Mouse (Mus musculus): ENCODE measurements at regions not wholly inside any gene's neighbourhood (a gene's known extent, or its start where the extent isn't known, plus 50 kb on each side); places are given as distances from the start of the nearest gene placed in this dataset.

- 79% methylated on average over 8 of the region's 8 CpGs for WGBS
- no peak for ATAC-seq (ENCODE audit: insufficient number of reproducible peaks, insufficient read depth, low FRiP score, low TSS enrichment, low read depth)
- Histone ChIP-seq H3K4me2 (no peak overlapping the region), H3K27ac (no peak overlapping the region), H3K36me3 (no peaks in the 10 kb centered on the region), H3K4me3 (replicated peaks) (no peak overlapping the region), H3K9me3 (no peaks in the 10 kb centered on the region), H3K9ac (replicated peaks) (no peak overlapping the region), H3K4me1 (replicated peaks) (no peaks in the 10 kb centered on the region), H3K27me3 (no peaks in the 10 kb centered on the region)
Observed at GRCm38 (mm10) chr11:89932231-89932865, 70.3 kb downstream of the Pctp start.

DNA sequence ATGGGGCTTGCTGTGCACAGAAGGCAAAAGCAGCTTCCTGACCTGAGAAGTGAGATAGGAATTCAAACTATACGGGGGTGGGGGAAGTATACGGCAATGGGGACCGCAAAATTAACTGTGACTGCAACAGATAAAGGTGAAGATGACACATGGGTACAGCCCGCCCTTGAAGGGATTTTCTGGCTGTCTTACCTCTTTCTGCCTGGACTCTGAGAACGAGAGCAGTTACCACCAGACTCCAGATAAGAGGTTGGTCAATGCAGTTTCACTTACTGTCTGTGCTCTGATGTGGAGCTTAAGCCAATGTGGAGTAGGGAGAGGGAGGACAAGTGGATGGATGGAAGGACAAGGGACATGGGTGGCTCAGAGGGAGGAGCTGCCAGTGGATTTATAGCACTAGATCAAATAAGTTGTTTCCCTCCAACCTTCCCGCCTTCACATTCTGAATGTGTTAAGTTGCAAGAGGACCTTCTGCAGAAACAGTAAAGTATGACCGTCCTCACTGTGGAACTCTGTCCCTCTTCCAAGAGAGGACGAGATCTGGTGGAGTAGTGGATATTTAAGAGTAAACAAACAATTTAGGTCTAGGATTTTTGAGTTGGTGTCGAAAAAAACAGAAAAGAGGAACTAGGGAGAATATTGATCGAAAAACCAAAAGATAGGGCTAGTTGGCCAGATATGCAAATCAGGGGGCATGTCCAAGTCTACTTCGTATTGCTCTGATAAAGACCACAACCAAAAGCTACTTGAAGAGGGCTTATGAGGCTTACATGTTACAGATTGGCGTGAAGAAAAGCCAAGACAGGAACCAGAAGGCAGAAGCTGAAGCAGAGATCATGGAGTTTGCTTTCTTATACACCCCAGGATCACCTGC lies 73.3 kb downstream of the Pctp start:
- H3K36me3 ChIP-seq, result no peaks in the 10 kb centered on the region
- H3K9me3 ChIP-seq, result no peaks in the 10 kb centered on the region
- no peak overlapping the region for H3K27ac ChIP-seq
- H3K9ac ChIP-seq (replicated peaks), result no peak overlapping the region
- WGBS, result 80% methylated on average over 12 of the region's 12 CpGs
- no peaks in the 10 kb centered on the region for H3K27me3 ChIP-seq
- H3K4me3 ChIP-seq (replicated peaks), result no peak overlapping the region
- ATAC-seq (ENCODE audit: insufficient number of reproducible peaks, insufficient read depth, low FRiP score, low TSS enrichment, low read depth), result no peak
- no peak overlapping the region for H3K4me2 ChIP-seq
- H3K4me1 ChIP-seq (replicated peaks), result no peaks in the 10 kb centered on the region

DNA sequence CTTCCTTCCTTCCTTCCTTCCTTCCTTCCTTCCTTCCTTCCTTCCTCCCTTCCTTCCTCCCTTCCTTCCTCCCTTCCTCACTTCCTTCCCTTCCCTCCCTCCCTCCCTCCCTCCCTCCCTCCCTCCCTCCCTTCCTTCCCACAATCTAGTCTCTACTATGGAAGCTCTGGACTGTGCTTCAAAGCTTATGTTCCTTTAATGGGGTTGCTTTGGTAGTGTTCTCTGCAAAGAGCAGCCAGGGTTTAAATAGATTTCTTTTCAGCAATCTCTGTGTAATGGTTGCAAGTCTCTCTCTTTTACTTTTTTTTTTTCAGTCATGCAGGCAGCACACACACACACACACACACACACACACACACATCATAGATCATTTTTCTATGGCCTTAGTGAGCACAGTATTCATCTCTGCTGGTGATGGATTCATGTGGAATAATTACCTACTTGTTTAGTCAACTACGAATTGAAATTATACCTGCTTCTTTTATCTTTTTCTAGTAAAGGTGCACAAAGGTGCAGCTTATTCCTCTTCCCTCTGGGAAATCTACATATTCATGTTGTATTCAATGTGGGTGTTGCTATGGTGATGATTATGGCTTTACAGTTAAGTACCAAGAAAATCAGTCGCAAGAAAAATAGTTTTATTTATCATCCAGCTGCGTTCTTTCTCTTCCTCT lies 75.1 kb downstream of the Pctp start:
- Histone ChIP-seq H3K9ac (replicated peaks) (no peak overlapping the region), H3K4me3 (replicated peaks) (no peak overlapping the region), H3K27ac (no peak overlapping the region), H3K36me3 (no peaks in the 10 kb centered on the region), H3K9me3 (no peaks in the 10 kb centered on the region), H3K4me2 (no peak overlapping the region), H3K4me1 (replicated peaks) (no peaks in the 10 kb centered on the region), H3K27me3 (no peaks in the 10 kb centered on the region)
- WGBS, result 90% methylated on average over 3 of the region's 3 CpGs
- no peak for ATAC-seq (ENCODE audit: insufficient number of reproducible peaks, insufficient read depth, low FRiP score, low TSS enrichment, low read depth)

- WGBS, result 55% methylated on average over 6 of the region's 6 CpGs
- ATAC-seq (ENCODE audit: insufficient number of reproducible peaks, insufficient read depth, low FRiP score, low TSS enrichment, low read depth), result no peak
Observed at GRCm38 (mm10) chr11:89922551-89922950, 80.1 kb downstream of the Pctp start.

GRCm38 (mm10) chr11:89921146-89921545 lies 81.5 kb downstream of the Pctp start:
- 48% methylated on average over 6 of the region's 6 CpGs for WGBS
- Histone ChIP-seq H3K4me1 (replicated peaks) (no peaks in the 10 kb centered on the region), H3K9ac (replicated peaks) (no peak overlapping the region), H3K27ac (no peak overlapping the region), H3K36me3 (no peaks in the 10 kb centered on the region), H3K4me3 (replicated peaks) (no peak overlapping the region), H3K4me2 (no peak overlapping the region), H3K27me3 (no peaks in the 10 kb centered on the region), H3K9me3 (no peaks in the 10 kb centered on the region)
- no peak for ATAC-seq (ENCODE audit: insufficient number of reproducible peaks, insufficient read depth, low FRiP score, low TSS enrichment, low read depth)

More at GRCm38 (mm10) chr11:89922551-89922950, 80.1 kb downstream of the Pctp start:
- no peaks in the 10 kb centered on the region for H3K9me3 ChIP-seq
- no peak overlapping the region for H3K4me2 ChIP-seq
- no peak overlapping the region for H3K9ac ChIP-seq (replicated peaks)
- no peaks in the 10 kb centered on the region for H3K36me3 ChIP-seq
- no peak overlapping the region for H3K27ac ChIP-seq
- H3K27me3 ChIP-seq, result no peaks in the 10 kb centered on the region
- H3K4me3 ChIP-seq (replicated peaks), result no peak overlapping the region
- no peaks in the 10 kb centered on the region for H3K4me1 ChIP-seq (replicated peaks)

DNA sequence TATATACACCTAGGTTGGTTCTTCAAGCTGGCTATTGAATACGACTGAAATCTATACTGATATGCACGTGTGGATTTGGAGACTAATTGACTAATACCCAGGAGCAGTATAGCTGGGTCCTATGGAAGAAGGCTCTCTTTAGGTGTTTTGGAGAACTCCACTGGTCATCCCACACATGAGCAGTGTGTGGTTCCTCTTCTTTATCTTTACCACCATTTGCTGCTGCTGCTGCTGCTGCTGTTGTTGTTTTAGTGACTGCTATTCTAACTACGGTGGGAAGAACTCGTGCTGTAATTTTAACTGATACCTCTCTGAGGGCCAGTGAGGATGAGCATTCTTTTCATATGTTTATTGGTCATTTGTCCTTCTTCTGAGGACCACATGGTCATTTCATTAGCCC lies 86.9 kb downstream of the Pctp start:
- Histone ChIP-seq H3K4me1 (replicated peaks) (no peaks in the 10 kb centered on the region), H3K9ac (replicated peaks) (no peak overlapping the region), H3K36me3 (no peaks in the 10 kb centered on the region), H3K4me2 (no peak overlapping the region), H3K27me3 (no peaks in the 10 kb centered on the region), H3K9me3 (no peaks in the 10 kb centered on the region), H3K27ac (no peak overlapping the region), H3K4me3 (replicated peaks) (no peak overlapping the region)
- no peak for ATAC-seq (ENCODE audit: insufficient number of reproducible peaks, insufficient read depth, low FRiP score, low TSS enrichment, low read depth)
- WGBS, result 83% methylated on average over 4 of the region's 4 CpGs

DNA sequence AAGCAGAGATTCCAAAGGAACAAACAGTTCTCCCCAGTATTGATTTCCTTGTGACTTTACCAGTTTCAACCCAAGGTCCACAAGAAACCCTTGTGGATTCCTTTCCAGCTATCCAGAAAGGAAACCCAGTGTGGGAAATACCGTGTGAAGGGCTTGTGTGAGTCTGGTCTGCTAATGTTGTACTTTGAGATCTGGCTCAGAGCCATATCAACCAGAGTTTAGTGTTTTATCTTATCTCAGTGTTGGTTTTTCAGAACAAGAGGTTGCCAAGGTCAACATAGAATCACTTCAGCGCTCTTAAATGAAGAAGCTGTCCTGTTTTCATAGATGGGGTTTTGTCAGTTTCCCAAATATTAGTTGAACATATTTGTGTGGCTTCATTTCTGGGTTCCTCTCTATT lies 88.1 kb downstream of the Pctp start:
- H3K27ac ChIP-seq, result no peak overlapping the region
- H3K36me3 ChIP-seq, result no peaks in the 10 kb centered on the region
- no peaks in the 10 kb centered on the region for H3K27me3 ChIP-seq
- H3K4me3 ChIP-seq (replicated peaks), result no peak overlapping the region
- 85% methylated on average over 2 of the region's 2 CpGs for WGBS
- no peaks in the 10 kb centered on the region for H3K4me1 ChIP-seq (replicated peaks)
- H3K9me3 ChIP-seq, result no peaks in the 10 kb centered on the region
- no peak overlapping the region for H3K4me2 ChIP-seq
- no peak for ATAC-seq (ENCODE audit: insufficient number of reproducible peaks, insufficient read depth, low FRiP score, low TSS enrichment, low read depth)
- H3K9ac ChIP-seq (replicated peaks), result no peak overlapping the region

DNA sequence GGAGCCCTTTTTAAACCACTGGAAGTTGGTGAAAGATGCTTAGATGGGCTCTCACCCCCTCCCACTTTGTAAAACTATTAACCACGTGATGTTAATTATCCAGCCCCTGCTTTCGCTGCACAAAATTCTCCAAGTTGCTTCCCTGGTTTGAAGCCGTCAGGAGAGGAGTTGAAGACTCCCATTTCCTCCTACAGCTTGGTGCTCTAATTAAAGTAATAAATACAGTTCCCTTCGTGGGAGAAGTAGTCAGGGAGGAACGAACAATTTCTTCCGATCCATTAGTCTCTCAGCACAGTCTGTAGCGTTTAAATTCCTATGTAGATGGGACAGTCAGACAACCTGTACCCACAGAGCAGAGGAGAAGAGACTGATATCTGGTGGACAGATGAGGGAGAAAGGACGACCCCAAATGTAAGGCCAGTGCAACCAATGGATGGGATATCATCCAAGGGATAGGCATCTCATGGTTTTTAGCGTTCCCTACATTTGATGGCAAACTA lies 101.4 kb downstream of the Pctp start:
- no peaks in the 10 kb centered on the region for H3K4me1 ChIP-seq (replicated peaks)
- 52% methylated on average over 9 of the region's 9 CpGs for WGBS
- H3K36me3 ChIP-seq, result no peaks in the 10 kb centered on the region
- no peak overlapping the region for H3K4me3 ChIP-seq (replicated peaks)
- H3K27me3 ChIP-seq, result no peaks in the 10 kb centered on the region
- H3K4me2 ChIP-seq, result no peak overlapping the region
- no peak overlapping the region for H3K27ac ChIP-seq
- H3K9me3 ChIP-seq, result no peaks in the 10 kb centered on the region
- no peak overlapping the region for H3K9ac ChIP-seq (replicated peaks)
- no peak for ATAC-seq (ENCODE audit: insufficient number of reproducible peaks, insufficient read depth, low FRiP score, low TSS enrichment, low read depth)

GRCm38 (mm10) chr11:89898516-89898915 lies 104.2 kb downstream of the Pctp start:
- no peaks in the 10 kb centered on the region for H3K36me3 ChIP-seq
- 71% methylated on average over 4 of the region's 4 CpGs for WGBS
- no peaks in the 10 kb centered on the region for H3K4me1 ChIP-seq (replicated peaks)
- ATAC-seq (ENCODE audit: insufficient number of reproducible peaks, insufficient read depth, low FRiP score, low TSS enrichment, low read depth), result no peak
- no peak overlapping the region for H3K4me3 ChIP-seq (replicated peaks)
- H3K27me3 ChIP-seq, result no peaks in the 10 kb centered on the region
- H3K9me3 ChIP-seq, result no peaks in the 10 kb centered on the region
- H3K27ac ChIP-seq, result no peak overlapping the region
- no peak overlapping the region for H3K4me2 ChIP-seq
- H3K9ac ChIP-seq (replicated peaks), result no peak overlapping the region

DNA sequence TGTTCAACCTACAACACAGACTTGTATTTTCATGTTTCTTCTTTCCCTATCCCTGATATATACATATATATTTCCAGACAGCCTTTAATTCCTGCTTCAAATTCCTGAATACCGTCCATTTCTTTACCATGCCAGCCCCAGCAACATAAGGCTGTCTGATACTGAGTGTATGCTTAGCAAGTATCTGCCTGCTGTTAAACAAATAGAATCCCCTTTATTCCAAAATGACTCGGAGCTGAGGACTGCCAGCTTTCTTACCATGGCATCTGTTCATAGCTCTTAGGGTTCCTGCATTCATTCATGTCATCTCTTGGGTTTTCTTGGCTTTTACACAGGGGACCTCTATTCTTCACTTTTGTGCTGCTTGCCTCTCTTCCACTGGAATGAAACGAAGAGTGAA lies 105.8 kb downstream of the Pctp start:
- no peaks in the 10 kb centered on the region for H3K36me3 ChIP-seq
- no peak for ATAC-seq (ENCODE audit: insufficient number of reproducible peaks, insufficient read depth, low FRiP score, low TSS enrichment, low read depth)

DNA sequence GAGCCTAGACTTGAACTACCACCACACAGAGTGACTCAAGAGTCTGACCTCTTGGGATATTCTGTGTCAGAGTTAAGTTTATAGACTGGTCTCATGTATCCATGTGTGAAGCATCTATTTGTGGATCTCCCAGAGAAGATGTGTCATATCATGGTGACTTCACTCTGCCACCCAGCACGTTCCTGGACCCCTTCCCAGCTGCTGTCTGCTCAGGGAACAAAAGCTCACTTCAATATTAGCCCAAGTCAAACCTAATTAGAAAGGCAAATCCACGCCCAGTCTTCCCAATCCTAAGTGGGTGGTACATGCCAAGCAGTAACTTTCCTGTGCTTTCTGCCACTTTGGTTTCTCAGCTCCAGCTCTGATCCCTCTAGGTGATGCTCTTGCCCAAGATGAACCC lies 94.1 kb upstream of the Ankfn1 start:
- Histone ChIP-seq H3K27me3 (no peaks in the 10 kb centered on the region; the same call in none of the 2 replicates), H3K4me3 (replicated peaks) (no peak overlapping the region), H3K27ac (no peak overlapping the region), H3K9ac (replicated peaks) (no peak overlapping the region), H3K4me2 (no peak overlapping the region), H3K36me3 (no peaks in the 10 kb centered on the region), H3K9me3 (no peaks in the 10 kb centered on the region), H3K4me1 (replicated peaks) (no peaks in the 10 kb centered on the region)
- no peak for ATAC-seq (ENCODE audit: insufficient number of reproducible peaks, insufficient read depth, low FRiP score, low TSS enrichment, low read depth)
- WGBS, result 65% methylated on average over 2 of the region's 2 CpGs

More for the DNA sequence above, 105.8 kb downstream of the Pctp start:
- H3K27ac ChIP-seq, result no peak overlapping the region
- H3K9ac ChIP-seq (replicated peaks), result no peak overlapping the region
- H3K4me3 ChIP-seq (replicated peaks), result no peak overlapping the region
- no peaks in the 10 kb centered on the region for H3K4me1 ChIP-seq (replicated peaks)
- WGBS, result 76% methylated on average over 3 of the region's 3 CpGs
- H3K27me3 ChIP-seq, result no peaks in the 10 kb centered on the region
- H3K9me3 ChIP-seq, result no peaks in the 10 kb centered on the region
- no peak overlapping the region for H3K4me2 ChIP-seq
